Mouse (Mus musculus) large intestine, adult 2 months (tissue): ENCODE measurements around the gene Hpcal1. TPM values are rescaled to one million over a fixed set of nuclear protein-coding genes. Genes with fewer than 3 reads are reported as not detected.

Experiments
- DNase-seq: peaks from one replicate; pipeline ENCODE4 v3.0.0-alpha.2; 2012; ENCODE audit warnings: low read depth, low spot score
- WGBS: fragments of 180-500 bp; shearing (Covaris S2); methylation state at CpG from one replicate; pipeline ENCODE4 v1.1.7; 2018; 5-methylcytosine and 5-hydroxymethylcytosine counted together
- polyA plus RNA-seq: library from polyadenylated mRNA; depleted of rRNA; stranded (reverse); fragments of >200 nt; gene quantifications from 2 replicates; pipeline ENCODE4 v1.2.3, GENCODE M21; 2012

Hpcal1 gene
- polyA plus RNA-seq, 1 experiment = 86.2 TPM

GRCm38 (mm10) chr12:17733114-17733904 is 42.7 kb downstream of the Hpcal1 start:
- WGBS = 72% methylated on average over 6 of the region's 6 CpGs

GRCm38 (mm10) chr12:17736396-17736795 is 45.7 kb downstream of the Hpcal1 start:
- DNase-seq = no peak

More at GRCm38 (mm10) chr12:17733114-17733904, 42.7 kb downstream of the Hpcal1 start:
- DNase-seq = no peak

DNA sequence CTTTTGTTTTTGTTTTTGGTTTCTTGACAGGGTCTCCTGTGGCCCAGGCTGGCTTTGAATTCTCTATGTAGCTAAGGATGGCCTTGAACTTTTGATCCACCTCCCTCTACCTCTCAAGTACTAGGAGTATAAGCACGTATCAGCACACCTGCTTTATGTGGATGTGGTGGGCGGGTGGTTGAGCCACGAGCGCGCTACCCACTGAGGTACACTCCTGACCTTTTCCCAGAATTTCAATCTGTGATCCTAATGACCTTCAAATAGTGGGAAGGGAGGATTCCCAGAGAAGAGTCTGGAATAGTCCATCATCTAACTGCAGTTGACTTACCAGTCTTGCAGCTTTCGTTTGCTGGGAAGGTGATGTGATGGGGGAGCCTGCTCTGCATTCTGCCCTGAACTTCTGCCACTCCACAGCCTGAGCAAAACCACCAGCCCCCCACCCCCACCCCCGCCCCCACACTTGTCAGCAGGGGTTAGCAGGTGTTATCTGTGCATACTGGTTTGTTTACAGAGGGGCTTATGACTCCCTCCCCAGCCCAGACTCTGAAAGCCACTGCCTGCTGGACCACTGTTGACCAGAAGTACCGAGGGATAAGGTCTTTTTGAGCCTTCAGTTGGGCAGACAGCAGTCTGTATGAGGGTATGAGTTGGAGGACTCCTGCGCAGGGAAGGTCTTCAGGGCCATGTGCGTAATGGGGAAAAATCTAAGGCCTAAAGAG is 46.4 kb downstream of the Hpcal1 start:
- DNase-seq = no peak
- WGBS = 79% methylated on average over 10 of the region's 10 CpGs

More at GRCm38 (mm10) chr12:17736396-17736795, 45.7 kb downstream of the Hpcal1 start:
- WGBS = 87% methylated on average over 6 of the region's 6 CpGs

- no peak for DNase-seq
- 94% methylated on average over 3 of the region's 3 CpGs for WGBS
Measured at GRCm38 (mm10) chr12:17737808-17738207, 47.2 kb downstream of the Hpcal1 start.

DNA sequence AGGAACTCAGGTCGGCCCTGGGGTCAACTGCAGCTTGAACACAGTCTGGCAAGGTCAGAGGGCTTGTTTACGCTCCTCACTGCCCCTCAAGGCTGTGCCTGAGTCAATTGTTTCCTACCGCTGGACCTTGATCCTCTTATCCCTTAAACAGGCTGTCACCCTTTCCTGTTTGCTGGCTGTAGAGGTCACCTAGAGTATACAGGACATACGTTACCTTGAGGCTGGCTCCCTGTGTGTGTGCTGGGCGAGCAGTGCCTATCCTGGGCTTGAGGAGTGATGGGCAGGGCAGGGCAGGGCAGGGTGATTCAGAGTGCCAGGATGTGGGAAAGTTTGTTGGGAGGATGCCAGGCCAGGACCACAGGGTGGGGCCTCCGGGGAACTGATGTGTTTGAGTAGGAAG is 47.8 kb downstream of the Hpcal1 start:
- 32% methylated on average over 6 of the region's 6 CpGs for WGBS
- peak; percentile 62 for DNase-seq

DNA sequence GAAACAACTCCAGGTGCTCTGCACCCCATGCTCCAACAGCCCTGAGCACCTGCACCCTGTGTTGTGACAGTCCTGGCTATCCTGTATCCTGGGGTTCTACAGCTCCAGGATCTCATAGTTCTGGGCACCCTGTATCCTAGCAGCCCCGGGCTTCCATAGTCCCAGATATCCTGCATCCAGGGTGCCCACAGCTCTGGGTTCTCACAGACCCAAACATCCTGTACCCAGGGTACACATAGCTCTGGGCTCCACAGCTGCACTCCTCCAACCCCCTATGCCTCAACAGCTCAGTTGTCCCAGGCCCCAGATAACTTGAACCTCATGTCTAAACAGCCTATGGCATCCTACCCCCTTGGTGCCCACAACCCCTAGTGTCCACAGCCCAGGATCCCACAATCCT is 49.6 kb downstream of the Hpcal1 start:
- 91% methylated on average over 1 of the region's 1 CpGs for WGBS
- DNase-seq = no peak

- 51% methylated on average over 17 of the region's 17 CpGs for WGBS
- DNase-seq = no peak
Measured at GRCm38 (mm10) chr12:17741637-17742364, 51.1 kb downstream of the Hpcal1 start.

GRCm38 (mm10) chr12:17742571-17743321 is 52.1 kb downstream of the Hpcal1 start:
- WGBS = 80% methylated on average over 11 of the region's 11 CpGs
- no peak for DNase-seq

DNA sequence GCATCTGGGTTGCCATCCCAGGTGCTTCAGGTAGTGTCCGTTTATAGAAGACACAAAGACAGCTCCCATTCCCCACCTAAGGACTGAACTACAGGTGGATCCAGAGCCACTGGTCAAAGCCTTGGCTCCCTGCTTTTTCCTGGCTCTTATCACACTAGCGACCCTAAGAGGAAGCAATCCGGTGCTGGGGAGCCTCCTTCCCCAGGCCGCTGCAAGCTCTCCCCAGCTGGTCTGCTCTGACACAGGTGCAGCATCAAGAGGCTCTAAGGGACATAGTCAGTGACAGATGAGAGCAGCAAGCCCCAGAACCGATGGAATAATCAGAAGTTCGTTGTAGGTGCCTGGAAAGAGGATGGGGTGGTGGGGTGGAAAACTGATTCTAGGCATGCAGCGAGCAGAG is 54.8 kb downstream of the Hpcal1 start:
- WGBS = 76% methylated on average over 7 of the region's 7 CpGs
- no peak for DNase-seq

DNA sequence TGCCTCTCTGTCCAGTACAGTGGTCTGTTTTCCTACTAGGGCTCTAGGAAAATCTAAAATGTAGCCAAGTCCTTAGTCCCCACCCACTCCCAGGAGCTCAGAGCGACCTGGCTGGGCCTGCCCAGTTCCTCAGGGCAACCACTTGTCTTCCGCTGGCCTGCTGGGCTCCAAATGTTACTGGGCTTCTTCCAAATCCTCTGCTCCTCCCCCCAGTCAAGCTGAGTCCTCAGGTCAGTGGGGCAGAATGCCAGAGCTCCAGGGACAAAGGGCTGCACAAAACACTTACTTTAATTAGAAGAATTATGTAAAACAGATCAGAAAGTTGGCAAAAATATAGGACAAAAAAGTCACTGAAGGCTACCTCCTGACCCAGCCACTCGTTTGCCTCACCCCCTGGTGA is 56.1 kb downstream of the Hpcal1 start:
- no peak for DNase-seq
- WGBS = 5% methylated on average over 3 of the region's 3 CpGs

DNA sequence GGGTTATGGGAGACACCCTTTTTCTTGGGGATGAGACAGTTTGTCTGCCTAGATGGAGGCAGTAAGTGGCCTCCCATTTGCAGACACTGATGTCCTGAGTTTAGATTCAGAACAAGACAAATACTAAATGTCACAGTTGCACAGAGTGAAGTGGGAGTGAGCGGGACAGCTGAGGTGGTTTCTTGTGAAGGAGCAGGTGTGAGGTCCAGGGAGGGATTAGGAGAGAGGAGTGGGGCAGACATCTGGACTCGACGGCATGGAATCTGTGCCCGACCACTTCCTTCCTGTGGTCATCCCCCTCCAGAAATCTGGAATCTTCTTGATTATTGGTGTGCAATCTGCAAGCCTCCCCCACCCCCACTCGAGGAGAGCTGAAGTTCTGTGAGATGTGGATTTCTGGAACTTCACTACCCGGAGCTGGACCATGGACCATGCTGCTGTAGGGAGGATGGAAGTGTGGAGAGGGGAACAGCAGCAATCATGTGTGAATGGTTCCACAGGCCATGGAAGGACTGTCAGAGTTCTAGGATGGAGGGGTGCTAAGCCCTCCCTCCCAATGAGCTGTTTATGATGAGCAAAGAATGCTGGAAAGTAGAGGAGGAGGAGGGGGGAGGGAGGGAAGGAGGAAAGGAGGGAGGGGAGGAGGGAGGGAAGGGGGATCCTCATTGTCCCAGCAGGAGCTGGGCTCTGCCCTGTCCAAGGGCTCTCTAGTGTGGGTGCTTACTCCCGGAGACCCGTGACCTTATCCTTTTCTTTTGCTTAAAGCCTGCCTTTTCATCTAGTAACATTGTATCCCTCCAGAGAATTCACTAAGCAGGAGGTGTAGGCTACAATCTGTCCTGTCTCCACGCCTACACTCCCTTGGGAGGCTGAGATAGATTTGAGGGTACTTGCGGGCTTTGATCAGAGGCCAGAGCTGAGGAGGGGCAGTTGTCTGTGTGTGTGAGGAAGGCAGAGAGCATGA is 56.8 kb downstream of the Hpcal1 start:
- no peak for DNase-seq
- 55% methylated on average over 10 of the region's 10 CpGs for WGBS

- DNase-seq = no peak
- 18% methylated on average over 4 of the region's 4 CpGs for WGBS
Measured at GRCm38 (mm10) chr12:17748155-17748529, 57.5 kb downstream of the Hpcal1 start.

DNA sequence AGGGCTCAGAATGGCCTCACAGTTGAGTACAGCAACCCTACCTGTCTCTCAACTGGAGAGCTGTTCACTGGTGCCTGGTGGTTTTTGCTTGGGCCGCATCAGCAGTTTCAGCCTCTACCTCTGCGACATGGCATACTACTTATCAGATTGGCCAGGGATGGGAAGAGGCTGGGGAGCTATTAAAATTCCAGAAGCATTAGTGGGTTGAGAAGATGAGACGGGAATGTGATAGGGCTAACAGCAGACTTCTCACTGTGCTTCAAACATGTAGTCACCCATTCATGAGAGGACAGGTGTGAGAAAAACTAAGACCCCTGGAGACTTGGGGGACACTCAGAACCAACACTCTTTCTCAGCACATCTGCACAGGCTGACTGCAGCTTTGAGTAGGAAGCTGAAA is 59.1 kb downstream of the Hpcal1 start:
- WGBS = 29% methylated on average over 3 of the region's 3 CpGs
- DNase-seq = no peak

DNA sequence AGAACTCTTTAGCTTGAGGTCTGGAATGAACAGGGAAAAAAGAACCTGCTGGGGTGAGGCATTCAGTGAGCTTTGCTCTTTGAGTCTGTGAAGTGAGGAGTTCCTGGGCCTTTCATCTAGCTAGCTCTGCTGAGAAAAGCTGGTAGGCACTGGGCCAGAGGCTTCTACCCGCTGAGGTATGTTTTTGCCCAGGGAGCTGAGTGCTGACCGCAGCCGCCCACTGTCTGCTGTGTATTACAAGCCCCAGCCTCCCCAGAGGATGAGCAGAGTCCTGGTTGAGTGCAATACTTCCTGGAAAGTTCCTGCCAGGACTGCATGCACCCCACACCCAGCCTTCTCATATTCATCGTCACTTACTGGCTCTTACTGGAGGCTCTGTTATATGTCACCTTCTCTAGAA is 59.8 kb downstream of the Hpcal1 start:
- DNase-seq = no peak
- WGBS = 10% methylated on average over 4 of the region's 4 CpGs

- no peak for DNase-seq
- 83% methylated on average over 5 of the region's 5 CpGs for WGBS
Measured at GRCm38 (mm10) chr12:17752828-17753227, 62.2 kb downstream of the Hpcal1 start.

DNA sequence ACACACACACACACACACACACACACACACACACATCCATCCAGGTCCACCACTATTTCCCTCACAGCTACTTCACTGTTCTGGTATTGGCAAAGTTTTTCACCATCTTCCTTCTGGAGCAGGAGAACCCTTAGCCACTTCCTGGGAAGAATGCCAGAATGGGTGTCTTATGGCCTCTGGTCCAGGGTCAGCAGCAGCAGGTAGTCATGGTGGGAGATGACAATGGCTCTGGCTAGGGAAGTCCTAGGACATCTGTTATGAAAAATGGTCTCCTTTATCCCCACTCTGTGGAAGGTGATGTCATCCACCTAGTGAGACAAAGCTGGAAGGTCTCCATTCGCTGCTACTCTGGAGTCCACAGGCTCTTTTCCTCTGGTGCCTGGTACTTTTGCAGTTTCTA is 64.1 kb downstream of the Hpcal1 start:
- DNase-seq = no peak
- 80% methylated on average over 1 of the region's 1 CpGs for WGBS

GRCm38 (mm10) chr12:17756891-17757290 is 66.2 kb downstream of the Hpcal1 start:
- no peak for DNase-seq
- WGBS = 78% methylated on average over 4 of the region's 4 CpGs

GRCm38 (mm10) chr12:17762286-17762933 is 71.8 kb downstream of the Hpcal1 start:
- 79% methylated on average over 6 of the region's 6 CpGs for WGBS
- no peak for DNase-seq
